Mouse (Mus musculus) liver, embryonic 12.5 days (tissue): ENCODE measurements around the gene Cebpb. TPM values are rescaled to one million over a fixed set of nuclear protein-coding genes. Genes with fewer than 3 reads are reported as not detected.

Experiments used
- ATAC-seq: fragments of 200-750 bp; cut with Nextera tagmentation; 2 replicates; pipeline ENCODE4 v1.8.0; 2017; ENCODE audit warnings: moderate number of reproducible peaks, mild to moderate bottlenecking, moderate library complexity
- H3K27ac ChIP-seq: fragments of 300-500 bp; sonication (generic); 2 replicates; pipeline ENCODE4 v1.5.1; 2016; ENCODE audit warnings: mild to moderate bottlenecking
- H3K27me3 ChIP-seq: fragments of 300-500 bp; sonication (generic); replicated peaks from 2 replicates; pipeline ENCODE4 v1.6.1; 2016; ENCODE audit warnings: mild to moderate bottlenecking, moderate library complexity
- H3K36me3 ChIP-seq: fragments of 300-500 bp; sonication (generic); 2 replicates; pipeline ENCODE4 v1.6.1; 2016; ENCODE audit warnings: mild to moderate bottlenecking, moderate library complexity
- H3K4me1 ChIP-seq: fragments of 300-500 bp; sonication (generic); 2 replicates; pipeline ENCODE4 v1.6.1; 2016
- H3K4me2 ChIP-seq: fragments of 300-500 bp; sonication (generic); 2 replicates; pipeline ENCODE4 v1.6.1; 2016; ENCODE audit warnings: mild to moderate bottlenecking, moderate library complexity
- H3K4me3 ChIP-seq: fragments of 300-500 bp; sonication (generic); 2 replicates; pipeline ENCODE4 v1.5.1; 2016; ENCODE audit warnings: mild to moderate bottlenecking, moderate library complexity
- H3K9ac ChIP-seq: fragments of 300-500 bp; sonication (generic); 2 replicates; pipeline ENCODE4 v1.6.1; 2016; ENCODE audit warnings: mild to moderate bottlenecking, moderate library complexity
- H3K9me3 ChIP-seq: fragments of 300-500 bp; sonication (generic); replicated peaks from 2 replicates; pipeline ENCODE4 v1.6.1; 2016; ENCODE audit warnings: mild to moderate bottlenecking, moderate library complexity
- WGBS: fragments of 180-500 bp; shearing (Covaris S2); methylation state at CpG from one replicate; pipeline ENCODE4 v1.1.7; 2016; ENCODE audit not compliant: insufficient replicate concordance; 5-methylcytosine and 5-hydroxymethylcytosine counted together
- polyA plus RNA-seq: library from polyadenylated mRNA; unstranded; fragments of >200 nt; fragmentation: Nextera tagmentation; extraction: Ambion mirVana; gene quantifications from 2 replicates; pipeline ENCODE4 v1.2.1, GENCODE M21; 2016

Cebpb gene
- polyA plus RNA-seq, 1 experiment from 2014 or later: 21.8 TPM

GRCm38 (mm10) chr2:167712872-167713821 is 24.4 kb downstream of the Cebpb start:
- Histone ChIP-seq H3K4me2 (0 out of 2 replicates have a peak overlapping the region, but pooled peaks have one; percentile 5), H3K9me3 (no peaks in the 10 kb centered on the region), H3K9ac (no peak overlapping the region), H3K27ac (0 out of 2 replicates have a peak overlapping the region, but pooled peaks have one; percentile 16), H3K27me3 (peaks cover 13% of the 10 kb centered on the region; the same call in 1 of the 2 replicates), H3K4me3 (no peak overlapping the region), H3K4me1 (peaks cover 23% of the 10 kb centered on the region), H3K36me3 (no peaks in the 10 kb centered on the region)
- no peak for ATAC-seq
- 49% methylated on average over 16 of the region's 23 CpGs for WGBS

GRCm38 (mm10) chr2:167714298-167714697 is 25.6 kb downstream of the Cebpb start:
- Histone ChIP-seq H3K4me2 (no peak overlapping the region), H3K4me1 (peaks cover 23% of the 10 kb centered on the region), H3K9ac (no peak overlapping the region), H3K36me3 (no peaks in the 10 kb centered on the region), H3K27ac (no peak overlapping the region), H3K9me3 (no peaks in the 10 kb centered on the region), H3K27me3 (0 out of 2 replicates have a peak, but pooled peaks cover 8% of the 10 kb centered on the region), H3K4me3 (no peak overlapping the region)
- 77% methylated on average over 6 of the region's 6 CpGs for WGBS
- ATAC-seq: no peak

- Histone ChIP-seq H3K27ac (no peak overlapping the region), H3K36me3 (no peaks in the 10 kb centered on the region), H3K9me3 (no peaks in the 10 kb centered on the region), H3K9ac (no peak overlapping the region), H3K4me1 (peaks cover 20% of the 10 kb centered on the region), H3K27me3 (0 out of 2 replicates have a peak, but pooled peaks cover 8% of the 10 kb centered on the region), H3K4me3 (no peak overlapping the region), H3K4me2 (no peak overlapping the region)
- ATAC-seq: no peak
- 47% methylated on average over 6 of the region's 6 CpGs for WGBS
Measured at GRCm38 (mm10) chr2:167715008-167715407, 26.3 kb downstream of the Cebpb start.

- peaks cover 14% of the 10 kb centered on the region for H3K4me1 ChIP-seq
- peaks cover 16% of the 10 kb centered on the region for H3K27me3 ChIP-seq
- WGBS: 23% methylated on average over 1 of the region's 1 CpGs
- H3K4me3 ChIP-seq: no peak overlapping the region
- no peak overlapping the region for H3K4me2 ChIP-seq
- no peak overlapping the region for H3K27ac ChIP-seq
- no peak overlapping the region for H3K9ac ChIP-seq
- H3K9me3 ChIP-seq: no peaks in the 10 kb centered on the region
- ATAC-seq: no peak
- no peaks in the 10 kb centered on the region for H3K36me3 ChIP-seq
Measured at GRCm38 (mm10) chr2:167717208-167717607, 28.5 kb downstream of the Cebpb start.

DNA sequence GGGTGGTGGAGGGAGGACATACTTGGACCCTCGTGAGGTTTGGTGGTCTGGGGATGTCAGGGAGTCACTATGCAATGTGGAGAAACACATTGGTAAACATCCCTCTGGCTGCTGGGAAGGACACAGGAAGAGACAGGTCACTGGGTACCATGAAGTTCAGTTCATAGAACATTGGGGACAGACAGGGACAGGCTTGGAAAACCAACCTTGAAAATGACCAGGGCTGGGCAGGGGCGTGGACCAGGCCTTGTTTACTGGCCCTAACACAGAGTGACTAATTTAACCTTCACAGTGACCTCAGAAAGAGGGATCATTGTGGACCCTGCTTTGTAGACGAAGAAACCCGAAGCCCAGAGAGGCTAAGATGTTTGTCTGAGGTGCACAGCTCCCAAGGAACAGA is 30.8 kb downstream of the Cebpb start:
- H3K4me3 ChIP-seq: no peak overlapping the region
- H3K4me2 ChIP-seq: no peak overlapping the region
- H3K36me3 ChIP-seq: no peaks in the 10 kb centered on the region
- H3K4me1 ChIP-seq: peaks cover 9% of the 10 kb centered on the region; the same call in 1 of the 2 replicates
- 66% methylated on average over 4 of the region's 4 CpGs for WGBS
- no peak overlapping the region for H3K27ac ChIP-seq
- H3K27me3 ChIP-seq: peaks cover 23% of the 10 kb centered on the region
- H3K9me3 ChIP-seq: no peaks in the 10 kb centered on the region
- H3K9ac ChIP-seq: no peak overlapping the region
- ATAC-seq: no peak

- Histone ChIP-seq H3K27me3 (peaks cover 15% of the 10 kb centered on the region), H3K36me3 (no peaks in the 10 kb centered on the region), H3K4me2 (no peak overlapping the region), H3K9ac (no peak overlapping the region), H3K4me3 (no peak overlapping the region), H3K27ac (no peak overlapping the region), H3K9me3 (no peaks in the 10 kb centered on the region), H3K4me1 (peaks cover 9% of the 10 kb centered on the region; the same call in 1 of the 2 replicates)
- ATAC-seq: no peak
- 56% methylated on average over 11 of the region's 11 CpGs for WGBS
Measured at GRCm38 (mm10) chr2:167721159-167721882, 32.6 kb downstream of the Cebpb start.

DNA sequence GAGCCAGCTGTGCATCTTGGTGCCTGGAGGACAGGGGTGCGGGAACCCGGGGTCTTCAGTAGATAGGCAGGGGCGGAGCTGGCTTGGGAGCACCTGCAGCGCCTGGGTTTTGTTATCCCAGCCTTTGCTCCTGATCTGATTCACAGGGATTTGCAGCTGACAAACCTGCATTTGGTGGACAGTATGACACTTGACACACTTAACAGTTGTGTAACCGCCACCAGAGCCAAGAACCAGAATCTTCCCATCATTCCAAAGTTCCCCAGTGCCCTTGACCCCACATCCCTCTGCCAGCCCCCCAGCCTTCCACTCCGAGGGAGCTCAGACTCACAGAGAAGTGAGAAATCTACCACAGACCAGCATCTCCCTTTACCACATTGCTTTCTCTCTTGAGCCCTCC is 33.8 kb downstream of the Cebpb start:
- H3K4me3 ChIP-seq: no peak overlapping the region
- no peak for ATAC-seq
- no peak overlapping the region for H3K27ac ChIP-seq
- H3K36me3 ChIP-seq: no peaks in the 10 kb centered on the region
- no peaks in the 10 kb centered on the region for H3K9me3 ChIP-seq
- peaks cover 18% of the 10 kb centered on the region for H3K27me3 ChIP-seq
- H3K9ac ChIP-seq: no peak overlapping the region
- 75% methylated on average over 6 of the region's 6 CpGs for WGBS
- H3K4me2 ChIP-seq: no peak overlapping the region
- H3K4me1 ChIP-seq: 0 out of 2 replicates have a peak, but pooled peaks cover 4% of the 10 kb centered on the region

DNA sequence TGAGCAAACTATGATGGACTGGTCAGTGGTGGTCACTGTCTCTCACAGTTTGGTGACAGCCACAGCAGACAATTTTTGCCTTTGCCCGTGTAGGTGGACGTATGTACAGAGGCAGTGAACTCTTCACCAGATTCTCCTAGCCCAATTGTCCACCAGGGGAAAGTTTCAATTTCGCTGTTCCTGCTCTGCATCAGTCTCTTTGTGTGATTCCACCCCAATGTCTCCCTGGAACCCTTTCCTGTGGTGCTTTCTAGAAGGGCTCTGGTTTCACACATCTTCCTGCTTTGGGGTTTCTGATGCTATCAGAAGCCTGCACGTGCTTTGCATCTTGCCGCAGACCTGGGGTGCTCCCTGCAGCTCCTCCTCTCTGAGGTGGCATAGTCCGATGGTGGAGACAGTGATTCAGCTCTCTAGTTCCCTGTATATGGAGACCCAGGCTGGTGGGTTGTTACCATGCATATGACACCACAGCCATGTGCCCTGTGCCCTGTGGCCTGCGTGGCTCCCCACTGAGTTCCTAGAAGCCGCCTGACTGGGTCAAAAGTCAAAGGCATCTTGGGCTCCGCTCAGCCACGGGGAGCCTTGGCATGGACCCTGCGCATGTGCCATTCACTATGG is 35.0 kb downstream of the Cebpb start:
- Histone ChIP-seq H3K27me3 (peaks cover 18% of the 10 kb centered on the region), H3K27ac (no peak overlapping the region)

DNA sequence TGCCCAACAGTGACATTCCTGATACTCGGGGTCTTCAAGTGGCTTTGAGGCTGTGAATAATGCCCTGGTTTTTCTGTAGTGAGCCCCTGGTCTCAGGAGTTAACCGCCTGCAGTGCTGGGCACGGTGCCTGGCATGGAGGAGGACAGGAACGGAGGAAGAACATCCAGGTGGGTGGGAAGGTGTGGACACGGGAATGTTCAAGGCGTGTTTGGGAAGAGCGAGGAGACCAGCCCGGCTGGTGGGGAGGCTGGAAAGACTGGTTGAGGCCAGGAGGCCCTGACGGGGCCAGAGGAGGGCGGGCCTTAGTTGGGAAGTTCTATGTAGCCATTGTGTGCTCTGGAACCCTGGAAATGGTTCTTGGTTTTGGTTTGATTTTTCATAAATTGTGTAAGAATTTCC is 37.2 kb downstream of the Cebpb start:
- Histone ChIP-seq H3K9me3 (no peaks in the 10 kb centered on the region), H3K9ac (no peak overlapping the region), H3K4me3 (no peak overlapping the region), H3K4me1 (0 out of 2 replicates have a peak, but pooled peaks cover 4% of the 10 kb centered on the region), H3K36me3 (no peaks in the 10 kb centered on the region), H3K27ac (no peak overlapping the region), H3K4me2 (no peak overlapping the region), H3K27me3 (peaks cover 29% of the 10 kb centered on the region)
- 86% methylated on average over 10 of the region's 10 CpGs for WGBS
- no peak for ATAC-seq

More for the DNA sequence above, 35.0 kb downstream of the Cebpb start:
- Histone ChIP-seq H3K36me3 (no peaks in the 10 kb centered on the region), H3K9ac (no peak overlapping the region), H3K9me3 (no peaks in the 10 kb centered on the region), H3K4me1 (0 out of 2 replicates have a peak, but pooled peaks cover 4% of the 10 kb centered on the region), H3K4me2 (no peak overlapping the region), H3K4me3 (no peak overlapping the region)
- WGBS: 50% methylated on average over 11 of the region's 11 CpGs
- no peak for ATAC-seq

GRCm38 (mm10) chr2:167727161-167727560 is 38.4 kb downstream of the Cebpb start:
- Histone ChIP-seq H3K9ac (no peak overlapping the region), H3K4me3 (no peak overlapping the region), H3K27me3 (peaks cover 22% of the 10 kb centered on the region), H3K27ac (no peak overlapping the region), H3K36me3 (no peaks in the 10 kb centered on the region), H3K4me2 (no peak overlapping the region), H3K4me1 (no peaks in the 10 kb centered on the region), H3K9me3 (no peaks in the 10 kb centered on the region)
- no peak for ATAC-seq
- WGBS: 54% methylated on average over 13 of the region's 13 CpGs

- Histone ChIP-seq H3K9ac (no peak overlapping the region), H3K27me3 (peaks cover 14% of the 10 kb centered on the region), H3K9me3 (no peaks in the 10 kb centered on the region), H3K36me3 (no peaks in the 10 kb centered on the region), H3K4me3 (no peak overlapping the region), H3K4me1 (no peaks in the 10 kb centered on the region), H3K27ac (no peak overlapping the region), H3K4me2 (no peak overlapping the region)
- ATAC-seq: no peak
- WGBS: 57% methylated on average over 7 of the region's 7 CpGs
Measured at GRCm38 (mm10) chr2:167730036-167730435, 41.3 kb downstream of the Cebpb start.
